Mouse (Mus musculus): ENCODE data around the gene Tmem119.

DNA sequence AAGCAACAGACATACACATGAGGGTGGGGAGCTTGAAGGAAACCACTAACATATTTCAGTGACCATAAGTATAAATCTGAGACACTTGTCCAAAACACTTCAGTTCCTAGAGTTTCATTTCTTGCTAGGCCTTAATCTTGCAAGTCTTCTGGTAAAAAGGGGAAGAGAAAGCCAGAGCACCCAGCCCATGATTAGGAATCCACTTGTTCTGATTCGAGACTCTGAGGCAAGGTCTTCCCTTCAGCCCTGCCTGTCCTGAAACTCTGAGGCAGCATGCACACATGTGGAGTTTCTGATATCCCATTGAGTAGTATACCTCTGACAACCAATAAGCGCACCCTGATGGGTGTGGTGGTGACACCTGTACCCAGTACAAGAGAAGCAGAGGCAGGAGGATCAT is 38.7 kb downstream of the Tmem119 start:
- TF ChIP-seq CTCF (IDR thresholded peaks at IDR 0.05; ENCODE audit: control insufficient read depth, insufficient read depth, low read length): no peak
- no peak for TF ChIP-seq POLR2A (IDR thresholded peaks at IDR 0.05; ENCODE audit: borderline replicate concordance, control insufficient read depth, low read depth, low read length)
